Mouse (Mus musculus) brain, adult 10 weeks (tissue): ENCODE measurements around the gene Snap91. TPM values are rescaled to one million over a fixed set of nuclear protein-coding genes. Genes with fewer than 3 reads are reported as not detected.

Source experiments
- polyA plus RNA-seq: library from polyadenylated mRNA; stranded (reverse); fragments of 350-450 nt; fragmentation: Illumina TruSeq; extraction: RNeasy Lipid Tissue Mini Kit (QIAGEN cat#74804); gene quantifications from one replicate; pipeline ENCODE4 v1.2.3, GENCODE M21; 2015; ENCODE audit warnings: low read depth, low replicate concordance

The Snap91 gene
- polyA plus RNA-seq, result 182 TPM

DNA sequence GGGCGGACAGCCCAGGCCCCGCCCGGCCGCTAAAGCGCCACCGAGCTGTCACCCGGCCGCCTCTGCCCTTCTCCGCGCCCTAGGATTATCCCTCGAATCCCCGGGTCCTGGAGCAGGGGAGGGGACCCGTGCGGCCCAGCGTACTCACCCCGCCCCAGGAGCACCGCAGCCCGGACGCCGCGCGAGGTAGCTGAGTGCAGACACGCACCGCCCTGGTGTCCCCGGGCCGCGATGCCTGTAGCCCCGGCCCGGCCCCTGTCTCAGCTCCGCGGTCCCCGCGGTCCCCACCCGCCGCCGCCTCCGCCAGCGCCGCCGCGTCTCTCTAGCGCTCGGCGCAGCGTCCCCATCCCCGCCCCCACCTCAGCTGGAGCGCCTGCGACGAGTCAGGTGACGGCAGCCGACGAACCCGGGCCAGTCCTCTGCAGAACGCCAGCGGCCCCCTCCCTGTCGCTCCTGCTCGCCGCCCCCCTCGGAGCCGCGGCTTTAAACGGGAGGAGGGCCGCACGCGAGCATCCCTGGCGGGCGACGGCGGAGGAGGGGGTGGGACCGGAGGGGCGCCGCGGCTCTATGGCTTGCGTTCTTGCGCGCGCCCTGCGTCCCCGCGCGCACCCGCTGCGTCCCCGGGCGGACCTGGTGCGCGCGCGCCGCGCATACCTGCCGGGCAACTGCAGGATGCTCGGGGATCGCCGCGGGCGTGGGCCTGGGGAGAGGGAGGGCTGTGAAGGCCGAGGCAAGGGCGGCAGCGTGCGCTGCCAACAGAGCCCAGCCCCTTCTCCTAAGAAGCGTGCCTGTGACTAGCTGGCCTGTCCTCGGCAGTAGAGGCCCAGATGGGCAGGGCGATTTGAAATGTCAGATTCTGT is at the start of gene Snap91:
Gene Snap91 (minus strand): TSS at position 542 of the 860 bp plus-strand sequence.

DNA sequence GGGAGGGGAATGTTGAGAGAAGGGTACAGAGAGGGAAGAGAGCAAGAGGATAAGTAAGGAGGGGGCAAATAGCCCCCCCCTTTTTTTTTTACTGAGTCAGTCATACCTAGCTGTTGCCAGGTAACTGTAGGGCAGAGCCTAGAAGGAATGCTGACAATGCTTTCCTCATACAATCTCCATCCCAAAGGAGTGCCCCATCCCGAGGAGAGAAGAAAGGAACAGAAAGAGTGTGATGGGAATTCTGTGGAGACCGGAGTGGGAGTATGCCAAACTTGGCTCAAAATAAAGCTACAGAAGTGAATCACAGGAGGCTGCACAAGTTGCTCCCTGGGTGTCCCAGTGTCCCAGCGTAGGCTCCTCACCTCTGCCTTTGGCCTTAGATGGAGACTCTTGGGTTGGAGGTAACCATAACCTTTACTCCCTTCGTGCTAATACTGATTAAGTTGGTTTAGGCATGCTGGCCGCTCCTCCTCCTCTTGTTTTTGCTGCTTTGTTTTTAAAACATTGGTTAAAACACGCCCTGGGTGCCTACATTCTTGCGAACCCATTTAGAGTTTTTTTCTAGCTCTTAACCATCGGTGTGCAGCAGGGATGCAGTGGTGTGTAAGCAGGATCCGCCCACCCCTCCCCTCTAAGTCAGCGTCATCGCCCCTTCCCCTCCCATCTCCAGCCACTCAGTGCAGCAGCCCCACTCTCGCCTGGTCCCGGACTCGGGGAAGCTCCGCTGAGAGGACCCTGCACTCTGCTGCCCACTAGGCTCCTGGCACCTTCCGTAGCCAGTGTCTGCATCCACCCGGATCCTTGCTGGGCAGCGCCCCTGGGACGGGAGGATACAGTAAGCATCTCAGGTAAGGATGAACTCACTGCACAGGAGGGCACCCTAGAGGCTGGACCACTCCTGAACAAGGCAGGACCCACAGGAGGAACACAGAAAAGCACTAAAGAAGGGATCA is 137.2 kb downstream of the Snap91 start, which contains the start of gene Prss35:
Gene Prss35 (plus strand): TSS at position 691 of the 953 bp plus-strand sequence.

Other genes starting within 250 kb of the Snap91 start
- gene Me1, start 184.7 kb downstream of the Snap91 start, polyA plus RNA-seq, result 66.0 TPM
- 3.0 TPM for gene Prss35, start 137.0 kb downstream of the Snap91 start, polyA plus RNA-seq
- 10.6 TPM for gene Ripply2, start 134.9 kb upstream of the Snap91 start, polyA plus RNA-seq
- gene Cyb5r4, start 141.4 kb upstream of the Snap91 start, polyA plus RNA-seq, result 48.1 TPM